Mouse (Mus musculus) embryonic fibroblast, embryonic 13.5 days (primary cell): ENCODE data around the gene Zmynd12.

Experiments used
- CTCF ChIP-seq: IDR thresholded peaks from 2 replicates; pipeline ENCODE4 v1.5.1; 2011; ENCODE audit warnings: mild to moderate bottlenecking, control low read depth, low read length, moderate library complexity, borderline replicate concordance; ENCODE audit not compliant: insufficient read depth
- POLR2A ChIP-seq: IDR thresholded peaks from 2 replicates; pipeline ENCODE4 v1.6.1; 2011; ENCODE audit warnings: low read depth, mild to moderate bottlenecking, control low read depth, low read length, moderate library complexity

DNA sequence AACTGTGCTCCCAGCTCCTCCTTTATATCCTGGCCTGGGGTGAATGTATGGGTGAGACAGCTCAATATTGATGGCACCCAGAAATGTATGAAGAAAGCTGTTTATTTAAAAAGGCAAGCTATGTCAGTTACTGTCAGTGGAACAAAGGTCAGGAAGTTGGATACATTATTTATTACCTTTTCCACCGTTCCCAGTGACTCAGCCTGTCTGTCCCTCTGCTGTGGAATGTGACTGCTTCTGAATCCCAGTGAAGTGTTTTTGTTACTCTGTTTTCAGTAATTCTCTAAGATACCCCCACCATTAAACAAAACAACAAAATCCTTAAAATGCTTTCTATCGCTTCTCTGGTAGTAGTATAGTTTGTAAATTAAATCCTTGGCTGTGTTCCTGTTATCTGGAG, 3.0 kb downstream of the Zmynd12 start:
- TF ChIP-seq CTCF (no peak), POLR2A (no peak)
